In genomic region chr16:33916473-33917251, GRCm38 (mm10) we compare ENCODE assay signal across 8 mouse cellular contexts. TPM values are rescaled to one million over a fixed set of nuclear protein-coding genes. Genes with fewer than 3 reads are reported as not detected.
DNase-seq lines count a peak whose midpoint lies in the region; ATAC-seq and TF ChIP-seq lines count a peak whose summit lies in the region.

No protein-coding gene starts in this region.

- H3K27me3 ChIP-seq in embryonic facial prominence, embryonic 10.5 days (replicated peaks; ENCODE audit: low read depth, poor library complexity, severe bottlenecking) = no peaks in the 10 kb centered on the region
- H3K27me3 ChIP-seq in heart, embryonic 15.5 days = no peaks in the 10 kb centered on the region
- no peaks in the 10 kb centered on the region for H3K27me3 ChIP-seq in thymus, adult 2 months (ENCODE audit: control insufficient read depth, insufficient read depth, low read length)

- peak; percentile 70 for ATAC-seq in heart, embryonic 15.5 days (replicated peaks; ENCODE audit: insufficient number of reproducible peaks, insufficient read depth, low FRiP score, low read depth)
- no peak for ATAC-seq in granulocyte monocyte progenitor cell, adult 5-6 weeks (replicated peaks; ENCODE audit: poor library complexity, severe bottlenecking)

- peak; percentile 54 for DNase-seq in urinary bladder, postnatal 14 days (ENCODE audit: low spot score)
- no peak for DNase-seq in urinary bladder, adult 2 months (ENCODE audit: low spot score)
- no peak for DNase-seq in embryonic facial prominence, embryonic 10.5 days (ENCODE audit: low spot score)
- DNase-seq in kidney, postnatal 25 days = peak; percentile 86 to 91
- DNase-seq in thymus, adult 2 months = no peak

- H3K4me2 ChIP-seq in heart, embryonic 15.5 days = peak overlapping the region; percentile 19

- no peaks in the 10 kb centered on the region for H3K9me3 ChIP-seq in embryonic facial prominence, embryonic 10.5 days
- no peaks in the 10 kb centered on the region for H3K9me3 ChIP-seq in heart, embryonic 15.5 days (replicated peaks)

- H3K4me1 ChIP-seq in embryonic facial prominence, embryonic 10.5 days = peaks cover 37% of the 10 kb centered on the region
- peaks cover 48% of the 10 kb centered on the region for H3K4me1 ChIP-seq in heart, embryonic 15.5 days (replicated peaks)
- H3K4me1 ChIP-seq in thymus, adult 2 months (replicated peaks; ENCODE audit: control insufficient read depth, insufficient read depth, low read length) = no peaks in the 10 kb centered on the region; the same call in 1 of the 2 replicates

- no peak overlapping the region for H3K9ac ChIP-seq in heart, embryonic 15.5 days

- 0 out of 2 replicates have a peak overlapping the region, but pooled peaks have one; percentile 0 for H3K27ac ChIP-seq in embryonic facial prominence, embryonic 10.5 days (replicated peaks)
- H3K27ac ChIP-seq in heart, embryonic 15.5 days = peak overlapping the region; percentile 80
- H3K27ac ChIP-seq in macrophage = peak overlapping the region; percentile 93
- H3K27ac ChIP-seq in thymus, adult 2 months (ENCODE audit: control insufficient read depth, insufficient read depth, low read length) = no peak overlapping the region

- peaks cover 12% of the 10 kb centered on the region; the same call in 1 of the 2 replicates for H3K79me2 ChIP-seq in macrophage (ENCODE audit: inconsistent target)

- no peak for TF ChIP-seq POLR2A in thymus, adult 2 months (IDR thresholded peaks at IDR 0.05; ENCODE audit: control insufficient read depth, extremely low read depth, insufficient read depth, low read length, poor library complexity)

- TF ChIP-seq CTCF in thymus, adult 2 months (IDR thresholded peaks at IDR 0.05; ENCODE audit: borderline replicate concordance, control insufficient read depth, extremely low read depth, insufficient read depth, low read length, poor library complexity) = no peak

- WGBS in embryonic facial prominence, embryonic 10.5 days = 81% methylated on average over 12 of the region's 12 CpGs
- 27% methylated on average over 12 of the region's 12 CpGs for WGBS in heart, embryonic 15.5 days
- 97% methylated on average over 10 of the region's 12 CpGs for WGBS in macrophage (ENCODE audit: missing documents)
- 94% methylated on average over 12 of the region's 12 CpGs for WGBS in thymus, adult 2 months

- peaks cover 91% of the 10 kb centered on the region for H3K36me3 ChIP-seq in embryonic facial prominence, embryonic 10.5 days (replicated peaks)
- peaks cover 17% of the 10 kb centered on the region; the same call in 1 of the 2 replicates for H3K36me3 ChIP-seq in heart, embryonic 15.5 days
- H3K36me3 ChIP-seq in macrophage (ENCODE audit: inconsistent target) = peaks cover 19% of the 10 kb centered on the region; the same call in 1 of the 2 replicates
- no peaks in the 10 kb centered on the region for H3K36me3 ChIP-seq in thymus, adult 2 months (ENCODE audit: control insufficient read depth, insufficient read depth, low read length)

- H3K4me3 ChIP-seq in embryonic facial prominence, embryonic 10.5 days = no peak overlapping the region
- no peak overlapping the region for H3K4me3 ChIP-seq in heart, embryonic 15.5 days
- H3K4me3 ChIP-seq in macrophage (ENCODE audit: inconsistent target) = no peak overlapping the region
- H3K4me3 ChIP-seq in thymus, adult 2 months (ENCODE audit: control insufficient read depth, insufficient read depth, low read length) = no peak overlapping the region

RNA-seq across cellular contexts. Expression of gene Umps, which starts 50.2 kb away (rescaled TPM):
- 10.7 and 10.9 TPM in 2 replicates for polyA plus RNA-seq in urinary bladder, adult 2 months (2012; rRNA removed)
- polyA plus RNA-seq in embryonic facial prominence, embryonic 10.5 days (2016; fragmentation: Nextera tagmentation; extraction: Ambion mirVana) = 105 and 106 TPM in 2 replicates
- polyA plus RNA-seq in heart, embryonic 15.5 days (2015; fragmentation: Nextera tagmentation; extraction: Ambion mirVana) = 23.9 and 30.7 TPM in 2 replicates
- total RNA-seq in macrophage (2018; cell fraction: chromatin; rRNA removed) = 10 to 100 TPM in 2 of 26 experiments, 1 to 10 TPM in 20, under 1 TPM in 4; 0.51 to 13.5 (median 3.7) TPM
- total RNA-seq in macrophage (2018; cell fraction: cytosol; rRNA removed) = 10 to 100 TPM in 19 of 26 experiments, 1 to 10 TPM in 7; 6.9 to 17.3 (median 12.8) TPM
- total RNA-seq in macrophage (2018; cell fraction: nucleus; rRNA removed) = 10 to 100 TPM in 4 of 26 experiments, 1 to 10 TPM in 22; 2.0 to 17.8 (median 4.3) TPM
- 11.6 to 23.0 TPM (median 12.1 TPM) in 3 replicates for polyA plus RNA-seq in macrophage (2018)
- total RNA-seq in granulocyte monocyte progenitor cell, adult 5-6 weeks (2014; fragmentation: Nextera tagmentation) = 69.3 and 73.3 TPM in 2 replicates
- 129 and 134 TPM in 2 replicates for total RNA-seq in granulocyte monocyte progenitor cell, adult 5-6 weeks (2017)
- 14.7 and 18.6 TPM in 2 replicates for polyA plus RNA-seq in thymus, adult 2 months (2012; rRNA removed)

Comparison
In these comparisons a context has a peak if more than half of its experiments do, and no peak if none do; other contexts are left out.
1. DNase-seq: peak in urinary bladder, postnatal 14 days (single experiment) and kidney, postnatal 25 days (2 of 2); none in urinary bladder, adult 2 months (single experiment), embryonic facial prominence, embryonic 10.5 days (single experiment) and thymus, adult 2 months (single experiment).